Mouse (Mus musculus): Measurements from ENCODE around the gene Hpn.

The Hpn gene

DNA sequence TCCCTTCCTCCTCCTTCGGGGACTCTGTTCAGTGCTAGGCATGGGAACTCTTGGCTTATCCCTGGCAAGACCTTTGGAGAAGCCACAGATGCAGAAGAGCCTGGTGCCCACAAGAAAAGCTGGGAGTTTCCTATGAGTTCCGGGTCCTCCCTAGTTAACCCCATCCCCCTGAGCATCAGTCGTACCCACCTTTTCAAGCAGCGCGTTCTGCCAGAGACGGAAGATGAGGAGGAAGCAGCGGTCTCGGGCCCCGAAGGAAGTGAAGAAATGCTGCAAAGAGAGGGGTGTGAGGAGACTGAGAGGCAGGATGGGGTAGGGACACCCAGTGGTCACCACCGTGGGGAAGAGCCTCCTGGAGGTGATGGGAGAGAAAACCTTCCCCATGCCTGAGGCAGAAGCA, 25.9 kb upstream of the Hpn start:
- DNase-seq (ENCODE audit: extremely low read depth, low read depth, low spot score), result no peak

DNA sequence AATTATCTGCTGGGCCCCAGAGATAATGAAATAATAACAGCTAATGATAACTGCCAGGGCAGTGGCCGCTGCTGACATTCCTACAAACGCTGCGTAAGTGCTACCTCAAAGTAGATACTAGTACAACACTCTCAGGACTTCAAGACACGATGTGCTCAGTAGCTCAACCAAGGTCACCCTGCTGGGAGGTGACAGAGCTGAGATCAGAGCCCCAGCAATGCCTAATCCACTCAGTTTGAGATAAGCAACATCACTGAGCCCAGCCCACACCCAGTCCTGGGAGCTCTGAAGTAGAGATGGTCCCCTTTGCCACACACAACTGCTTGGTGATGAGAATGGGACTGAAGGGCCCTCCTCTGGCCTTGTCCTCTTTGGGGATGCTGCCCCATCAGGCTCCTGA, 25.2 kb upstream of the Hpn start:
- no peak for DNase-seq (ENCODE audit: extremely low read depth, low read depth, low spot score)

DNA sequence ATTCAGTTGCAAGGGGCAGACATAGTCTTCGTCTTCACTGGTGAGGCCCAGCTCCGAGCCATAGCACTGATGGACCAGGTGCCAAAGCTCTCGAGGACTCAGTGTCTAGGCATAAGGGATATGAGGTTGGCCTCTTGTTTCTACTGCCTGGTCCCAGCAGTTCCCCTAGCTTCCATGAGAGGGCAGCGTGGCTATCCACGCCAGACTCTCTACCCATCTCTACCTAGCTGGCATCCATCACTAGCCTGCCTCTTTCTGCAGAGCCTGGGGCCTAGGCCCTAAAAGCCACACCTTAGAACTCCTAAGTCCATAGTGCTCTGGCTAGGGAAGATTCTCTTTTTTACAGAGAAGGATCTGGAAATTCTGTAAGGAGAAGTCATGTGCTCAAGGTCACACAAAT, 24.7 kb upstream of the Hpn start:
- DNase-seq (ENCODE audit: extremely low read depth, low read depth, low spot score), result no peak

DNA sequence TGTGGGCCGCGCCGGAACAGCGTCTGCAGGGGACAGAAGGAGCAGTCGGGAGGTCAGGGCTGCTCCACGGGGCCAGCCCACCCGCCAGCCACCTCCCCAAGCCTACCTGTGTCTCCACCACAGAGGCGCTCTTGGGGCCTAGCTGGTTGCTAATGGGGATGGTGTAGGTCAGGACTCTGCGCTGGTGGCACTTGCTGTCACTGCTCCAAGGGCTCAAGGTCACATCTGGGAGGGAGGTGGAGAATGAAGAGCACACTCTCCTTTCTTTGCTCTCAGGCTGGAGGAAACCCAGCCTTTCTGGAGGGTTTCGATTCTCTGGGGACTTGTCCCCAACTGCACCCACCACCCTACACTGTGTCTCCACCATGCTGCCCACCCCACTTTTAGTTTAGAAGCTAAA, 20.6 kb upstream of the Hpn start:
- no peak for DNase-seq (ENCODE audit: extremely low read depth, low read depth, low spot score)

DNA sequence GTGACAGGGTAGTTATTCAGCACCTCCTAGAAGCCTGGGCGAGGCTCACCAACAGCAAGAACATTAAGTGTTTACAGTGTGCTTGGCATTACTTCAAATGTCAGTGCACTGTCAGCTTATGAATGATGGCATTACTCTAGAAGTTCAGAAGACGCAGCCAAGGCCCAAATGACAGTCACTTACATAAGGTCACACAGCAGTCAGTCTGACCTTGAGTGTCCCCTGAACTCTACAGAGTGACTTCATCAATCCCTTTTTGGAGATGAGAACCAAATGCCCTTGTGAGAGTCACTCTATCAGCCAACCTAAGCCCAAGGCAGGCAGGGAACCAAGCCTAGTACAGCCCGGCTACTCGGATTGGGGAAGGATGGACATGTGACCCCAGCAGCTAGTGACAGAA, 16.8 kb upstream of the Hpn start:
- no peak for DNase-seq (ENCODE audit: extremely low read depth, low read depth, low spot score)

DNA sequence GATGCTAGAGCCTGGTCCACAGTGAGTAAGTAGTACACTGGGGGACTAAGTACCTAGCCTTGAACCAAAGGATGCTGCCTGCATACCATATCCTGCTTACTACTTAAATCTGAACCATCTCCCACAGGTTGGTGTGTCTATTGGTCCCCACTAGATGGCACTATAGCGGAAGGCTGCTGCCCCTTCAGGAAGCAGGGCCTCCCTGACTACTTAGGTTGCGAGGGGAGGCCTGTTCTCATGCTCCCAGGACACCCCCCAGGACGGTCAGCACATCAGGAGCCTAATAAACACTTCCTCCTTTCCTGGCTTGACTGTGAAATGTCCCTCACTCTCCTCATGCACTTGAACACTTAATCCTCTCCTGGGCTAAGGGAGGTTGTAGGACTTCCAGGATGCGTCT, 15.8 kb upstream of the Hpn start:
- no peak for DNase-seq (ENCODE audit: extremely low read depth, low read depth, low spot score)

DNA sequence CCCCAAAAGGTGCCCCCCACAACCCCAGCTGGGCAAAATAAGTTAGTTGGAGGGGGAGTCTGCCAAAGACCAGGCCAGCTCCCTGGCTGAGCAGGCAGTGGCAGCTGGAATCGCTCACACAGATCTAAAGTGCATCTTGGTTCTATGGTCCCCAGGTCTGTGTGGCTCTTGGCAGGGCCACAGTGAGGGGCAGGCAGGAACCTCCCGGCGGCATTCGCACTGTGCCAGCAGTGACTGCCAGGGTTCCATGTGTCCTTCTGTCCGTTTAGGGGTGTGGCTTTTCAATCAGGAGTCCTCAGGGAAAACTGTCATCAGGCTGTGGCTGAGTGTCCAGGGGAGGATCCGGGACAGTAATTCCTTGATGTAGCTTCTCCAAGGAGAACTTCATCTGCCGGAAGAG, 15.1 kb upstream of the Hpn start:
- DNase-seq (ENCODE audit: extremely low read depth, low read depth, low spot score), result no peak

DNA sequence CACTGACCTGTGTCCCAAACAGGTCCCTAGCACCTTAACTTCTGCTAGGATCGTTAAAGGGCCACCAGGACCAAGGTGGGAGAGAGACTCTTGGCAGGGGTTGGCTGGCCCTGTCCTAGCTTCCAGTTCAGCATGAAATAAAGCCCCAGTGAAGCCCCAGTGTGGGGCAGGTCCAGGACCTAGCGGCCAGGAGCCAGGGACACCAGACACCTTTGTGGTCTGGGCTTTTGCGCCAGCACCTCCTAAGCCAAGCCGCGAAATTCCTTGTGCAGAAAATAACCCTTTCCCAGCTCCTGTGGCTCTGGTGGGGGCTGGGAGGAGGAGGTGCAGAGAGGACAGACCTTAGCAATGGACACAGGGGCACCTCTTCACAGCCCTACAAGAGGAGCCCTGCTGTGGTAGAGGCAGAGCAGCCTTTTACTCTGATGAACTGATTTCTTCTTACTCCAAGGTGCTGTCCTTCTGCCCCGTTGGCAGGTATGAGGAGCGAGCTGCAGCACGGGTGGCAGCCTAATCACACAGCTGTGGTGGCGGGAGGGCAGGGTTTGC, 13.1 kb upstream of the Hpn start:
- no peak for DNase-seq (ENCODE audit: extremely low read depth, low read depth, low spot score)

DNA sequence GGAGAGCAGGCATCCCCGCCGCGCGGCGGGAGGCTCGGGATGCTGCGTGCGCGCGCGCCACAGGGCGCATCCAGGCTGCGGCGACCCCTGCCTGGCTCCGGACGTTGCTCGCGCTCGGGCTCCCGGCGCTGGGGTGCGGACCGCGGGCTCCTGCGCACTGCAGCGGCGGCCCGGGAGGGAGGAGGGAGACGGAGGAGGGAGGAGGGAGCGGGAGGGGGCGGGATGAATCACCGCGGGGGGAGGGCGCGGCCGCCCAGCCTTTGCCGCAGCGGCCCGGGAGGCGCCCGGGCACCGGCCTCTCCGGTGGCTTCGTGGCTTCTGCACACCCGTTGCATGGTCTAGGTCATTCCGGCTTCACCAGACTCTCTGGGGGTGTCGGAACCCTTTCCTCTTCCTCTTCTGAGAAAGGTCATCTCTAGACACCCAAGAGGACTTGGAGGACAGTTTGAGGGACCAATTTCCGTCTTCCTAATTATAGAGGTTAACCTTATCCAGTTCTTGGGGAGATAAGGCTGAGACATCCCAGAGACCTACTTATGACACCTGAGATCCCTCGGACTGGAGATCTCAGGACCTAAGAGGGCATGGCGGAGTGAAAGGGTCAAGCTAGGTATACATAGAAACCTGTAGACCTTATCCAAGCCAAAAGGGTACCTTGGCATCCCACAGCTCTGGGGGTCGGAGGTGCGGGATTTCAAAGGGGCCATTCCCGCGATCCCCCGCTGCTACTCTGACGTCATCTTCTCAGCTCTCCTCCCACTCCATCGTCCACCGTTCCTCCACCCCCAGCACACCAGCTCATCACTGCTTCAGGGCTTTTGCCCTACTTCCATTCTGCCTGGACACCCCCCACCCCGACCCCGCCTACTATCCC, 12.0 kb upstream of the Hpn start, which contains the start of gene Scn1b:
Scn1b (minus strand) TSS at position 153 of the 874 bp plus-strand sequence.
- no peak for DNase-seq (ENCODE audit: extremely low read depth, low read depth, low spot score)

DNA sequence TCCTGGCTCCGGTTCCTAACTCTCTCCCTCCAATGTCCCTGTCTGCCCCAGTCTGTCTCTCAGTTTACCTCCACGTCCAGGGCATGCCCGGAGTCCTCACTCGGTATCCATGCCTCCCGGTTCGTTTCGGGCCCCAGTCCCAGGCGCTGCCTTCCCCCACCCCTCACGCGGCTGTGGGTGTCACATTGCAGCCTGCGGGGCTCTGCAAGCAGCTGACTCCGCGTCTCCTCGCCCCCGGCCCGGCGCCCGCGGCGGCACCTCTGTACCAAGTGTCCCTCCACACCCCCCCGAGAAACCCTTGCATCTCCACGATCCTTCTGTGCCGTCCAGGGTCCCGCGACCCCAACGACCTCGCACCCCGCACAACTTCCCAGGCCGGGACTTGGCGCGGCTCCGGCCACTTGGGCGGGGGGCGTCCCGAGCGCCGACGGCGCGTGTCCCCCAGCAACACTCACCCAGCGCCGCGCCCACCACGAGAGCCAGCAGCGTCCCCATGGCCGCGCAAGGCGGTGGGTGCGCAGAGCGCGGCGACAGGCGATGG, 11.2 kb upstream of the Hpn start:
- DNase-seq (ENCODE audit: extremely low read depth, low read depth, low spot score), result no peak

DNA sequence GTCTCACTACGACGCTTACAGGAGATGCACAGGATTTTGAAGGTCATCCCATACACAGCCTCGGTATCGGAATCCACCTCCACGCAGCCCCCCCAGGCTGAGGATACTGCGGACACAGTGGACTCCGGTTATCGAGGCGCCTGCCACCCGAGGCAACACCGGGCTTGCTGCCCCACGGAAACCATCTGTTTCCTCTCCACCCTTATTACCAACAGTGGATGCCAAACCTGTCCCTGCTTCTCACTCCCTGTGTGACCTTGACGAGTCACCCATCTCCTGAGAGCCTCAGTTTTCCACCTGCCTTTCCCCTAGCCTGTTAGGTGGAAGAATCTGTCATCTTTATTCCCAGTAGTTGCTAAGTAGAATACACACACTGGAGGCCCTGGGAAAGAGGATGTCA, 10.0 kb upstream of the Hpn start:
- DNase-seq (ENCODE audit: extremely low read depth, low read depth, low spot score), result no peak

DNA sequence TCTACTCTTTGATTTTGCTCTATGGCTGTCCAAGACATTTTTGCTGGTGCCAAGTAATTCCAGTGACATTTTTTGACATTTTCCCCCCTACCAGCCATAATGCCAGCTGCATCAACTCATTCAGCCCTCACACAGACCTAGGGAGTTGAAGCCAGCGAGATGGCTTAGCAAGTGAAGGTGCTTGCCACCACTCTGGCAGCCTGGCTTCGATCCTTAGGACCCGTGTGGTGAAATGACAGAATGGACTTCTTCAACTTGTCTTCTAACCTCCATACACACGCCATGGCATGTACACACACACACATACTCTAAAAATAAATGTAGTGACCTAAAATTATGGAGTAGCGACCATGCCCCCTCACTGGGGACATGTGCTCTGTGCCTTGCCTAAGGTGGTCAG, 9.3 kb upstream of the Hpn start:
- no peak for DNase-seq (ENCODE audit: extremely low read depth, low read depth, low spot score)

DNA sequence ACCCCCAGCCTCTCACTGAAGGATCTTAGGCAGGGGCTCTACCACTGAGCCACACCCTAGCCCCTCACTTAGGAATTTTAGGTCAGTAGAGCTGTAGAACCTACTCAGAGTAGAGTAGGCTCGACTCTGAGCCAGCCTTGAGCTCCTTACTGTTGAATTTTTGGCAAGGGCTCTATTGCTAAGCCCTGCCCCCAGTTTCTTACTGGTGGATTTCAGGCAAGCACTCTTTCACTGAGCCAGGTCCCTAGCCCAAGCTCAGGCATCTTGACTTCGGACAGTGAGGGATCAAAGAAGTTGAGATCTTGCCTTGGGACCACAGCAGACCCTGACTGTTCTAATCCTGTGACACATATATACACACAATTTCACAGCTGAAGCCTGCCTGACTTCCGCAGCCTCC, 8.6 kb upstream of the Hpn start:
- DNase-seq (ENCODE audit: extremely low read depth, low read depth, low spot score), result no peak

DNA sequence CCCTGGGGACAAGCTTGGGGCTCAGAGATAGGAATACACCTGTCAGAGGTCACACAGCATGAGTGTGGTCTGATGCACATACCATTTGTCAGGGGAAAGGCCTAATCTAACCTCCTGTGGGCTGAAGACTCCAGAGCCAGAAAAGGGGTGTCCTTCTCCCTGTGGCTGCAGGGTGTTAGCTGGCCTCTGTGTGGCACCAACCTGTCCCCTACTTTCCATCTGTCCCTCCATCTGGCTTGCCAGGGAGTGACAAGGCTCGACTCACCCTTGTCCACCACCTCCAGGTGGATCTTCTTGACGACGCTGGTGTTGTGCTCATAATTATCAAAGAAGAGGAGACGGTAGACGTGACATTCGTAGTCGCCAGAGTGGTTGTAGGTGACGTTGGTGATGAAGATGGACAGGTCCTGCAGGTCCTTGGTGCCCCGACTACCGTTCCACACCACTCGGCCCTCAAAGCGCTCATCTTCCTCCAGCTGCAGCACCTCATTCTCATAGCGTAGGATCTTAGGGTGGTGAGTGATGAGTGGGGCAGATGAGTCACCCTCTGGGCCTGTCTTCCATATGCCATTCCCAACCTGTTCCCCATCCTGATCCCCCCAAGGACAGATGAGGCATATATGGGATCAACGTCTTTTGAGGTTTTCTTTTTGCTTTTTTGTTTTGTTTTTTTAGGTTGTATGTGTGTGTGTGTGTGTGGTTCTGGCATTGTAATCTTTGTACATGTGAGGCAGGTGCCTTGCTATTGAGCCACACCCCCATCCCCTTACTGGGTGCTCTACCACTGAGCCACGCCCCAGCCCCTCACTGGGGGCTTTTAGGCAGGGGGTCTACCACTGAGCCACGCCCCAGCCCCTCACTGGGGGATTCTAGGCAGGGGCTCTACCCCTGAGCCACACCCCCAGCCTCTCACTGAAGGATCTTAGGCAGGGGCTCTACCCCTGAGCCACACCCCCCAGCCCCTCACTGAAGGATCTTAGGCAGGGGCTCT, 7.8 kb upstream of the Hpn start:
- DNase-seq (ENCODE audit: extremely low read depth, low read depth, low spot score), result no peak

DNA sequence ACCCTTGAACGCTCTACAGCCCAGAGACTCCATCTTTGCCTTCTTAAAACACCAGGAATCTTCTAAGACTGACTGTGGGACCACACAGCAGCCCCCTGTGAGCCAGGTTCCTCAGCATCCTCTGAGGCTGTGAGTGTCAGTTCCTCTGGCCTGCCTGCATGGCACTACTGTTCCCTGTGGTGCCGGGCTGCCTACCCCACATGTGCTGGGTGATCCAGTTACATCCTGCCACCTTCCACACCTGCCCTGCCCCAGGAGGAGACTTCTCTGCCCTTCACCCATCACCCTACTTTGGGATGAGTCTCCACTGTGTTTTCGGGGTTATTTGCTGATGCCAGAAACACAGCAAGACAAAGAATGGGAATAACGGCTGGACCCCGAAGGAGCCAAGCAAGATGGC, 4.5 kb upstream of the Hpn start:
- DNase-seq (ENCODE audit: extremely low read depth, low read depth, low spot score), result no peak

DNA sequence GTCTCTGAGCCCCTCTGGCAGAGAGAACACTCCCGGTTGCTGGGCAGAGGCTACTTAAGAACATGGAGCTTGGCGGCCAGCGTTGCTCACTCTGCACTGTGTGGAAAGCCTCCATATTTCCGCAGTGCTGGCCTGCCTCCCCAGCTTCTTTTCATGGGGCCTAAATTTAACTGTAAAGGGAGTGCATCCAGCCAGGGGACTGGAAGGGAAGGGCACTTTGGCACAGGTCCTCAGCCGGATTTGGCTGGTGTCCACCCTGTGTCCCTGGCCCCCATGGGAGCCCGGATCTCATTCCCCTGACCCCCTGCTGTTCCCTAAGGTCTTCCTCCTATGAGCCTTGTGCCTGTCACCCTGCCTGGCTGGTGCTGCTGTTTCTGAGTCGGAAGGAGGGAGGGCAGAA, 3.4 kb upstream of the Hpn start:
- no peak for DNase-seq (ENCODE audit: extremely low read depth, low read depth, low spot score)

DNA sequence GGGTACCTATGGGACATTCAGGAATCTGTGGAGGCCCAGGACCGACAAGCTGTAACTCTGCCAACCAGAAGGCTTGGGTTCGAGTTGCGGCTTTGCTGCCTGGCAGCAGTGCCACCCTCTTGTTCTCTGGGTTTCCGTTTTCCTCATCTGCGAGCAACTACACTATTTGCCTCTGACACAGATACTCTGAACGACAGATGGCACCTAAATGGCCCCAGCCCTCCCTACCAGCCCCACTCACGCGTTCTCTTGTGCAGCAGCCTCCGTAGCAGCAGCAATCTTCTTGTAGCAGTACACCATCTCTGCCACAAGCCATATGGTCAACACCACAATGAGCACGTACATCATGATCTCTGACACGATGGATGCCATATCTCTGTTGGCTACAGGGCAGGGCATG, 2.4 kb upstream of the Hpn start:
- no peak for DNase-seq (ENCODE audit: extremely low read depth, low read depth, low spot score)

DNA sequence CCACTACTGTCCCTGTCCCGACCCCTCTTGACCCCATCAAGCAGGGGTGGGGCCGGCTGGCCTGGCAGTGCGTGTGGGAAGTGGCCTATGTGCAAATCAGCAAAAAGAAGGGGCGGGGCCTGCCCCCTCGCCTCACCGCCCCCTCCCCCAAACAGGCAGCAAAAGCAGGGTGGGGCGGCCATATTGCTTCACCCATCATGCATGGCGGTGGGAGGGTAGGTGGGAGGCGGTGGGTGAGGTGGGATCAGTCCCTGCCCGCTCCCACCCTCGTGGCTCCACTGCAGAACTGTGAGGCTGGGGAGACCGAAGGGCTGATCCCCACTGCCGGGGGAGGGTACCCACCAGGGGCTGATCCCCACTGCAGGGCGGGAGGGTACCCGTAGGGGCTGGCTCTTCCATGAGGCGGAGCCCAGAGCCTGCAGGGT, 1.6 kb upstream of the Hpn start:
- DNase-seq (ENCODE audit: extremely low read depth, low read depth, low spot score), result no peak

DNA sequence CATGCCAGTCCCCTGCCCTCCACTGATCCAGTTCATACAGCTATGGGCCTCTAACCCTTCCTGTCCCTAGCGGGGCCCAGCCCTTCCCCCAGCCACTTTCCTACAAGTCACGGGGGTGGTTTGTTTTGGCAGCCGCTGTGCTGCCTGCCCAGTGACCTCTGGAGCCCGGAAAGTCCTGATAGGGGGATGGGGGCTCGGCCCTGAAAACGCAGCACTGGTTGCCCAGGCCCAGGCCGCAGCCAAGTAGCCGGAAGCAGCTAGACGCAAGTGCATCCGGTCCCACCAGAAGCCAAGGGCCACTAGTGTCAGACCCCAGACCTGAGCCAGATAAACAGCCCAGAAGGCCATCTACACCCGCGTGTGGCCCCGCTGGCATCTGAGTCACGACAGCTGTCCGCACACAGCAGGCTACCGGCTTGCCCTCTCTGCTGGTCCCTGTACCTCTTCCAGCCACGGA, 525 bp upstream of the Hpn start:
- DNase-seq (ENCODE audit: extremely low read depth, low read depth, low spot score), result no peak

DNA sequence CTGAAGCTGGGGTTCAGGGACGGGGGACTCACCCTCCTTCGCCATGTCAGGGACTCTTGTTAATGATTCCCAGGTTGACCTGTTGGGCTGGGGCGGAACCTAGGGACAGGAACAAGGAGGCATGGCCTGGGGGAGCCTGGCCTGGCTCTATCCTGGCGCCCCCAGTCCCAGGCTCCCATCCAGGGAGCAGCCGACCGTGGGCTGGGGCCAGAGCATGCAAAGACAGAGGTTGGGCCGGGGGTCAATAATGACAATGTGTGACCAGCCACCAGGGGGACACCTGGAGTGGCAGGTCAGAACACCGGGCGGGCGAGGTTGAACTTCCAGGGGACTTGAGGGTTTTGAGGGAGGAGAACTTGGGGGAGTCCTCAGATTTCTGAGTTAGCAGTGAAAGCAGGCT, 444 bp downstream of the Hpn start:
- DNase-seq (ENCODE audit: extremely low read depth, low read depth, low spot score), result no peak

DNA sequence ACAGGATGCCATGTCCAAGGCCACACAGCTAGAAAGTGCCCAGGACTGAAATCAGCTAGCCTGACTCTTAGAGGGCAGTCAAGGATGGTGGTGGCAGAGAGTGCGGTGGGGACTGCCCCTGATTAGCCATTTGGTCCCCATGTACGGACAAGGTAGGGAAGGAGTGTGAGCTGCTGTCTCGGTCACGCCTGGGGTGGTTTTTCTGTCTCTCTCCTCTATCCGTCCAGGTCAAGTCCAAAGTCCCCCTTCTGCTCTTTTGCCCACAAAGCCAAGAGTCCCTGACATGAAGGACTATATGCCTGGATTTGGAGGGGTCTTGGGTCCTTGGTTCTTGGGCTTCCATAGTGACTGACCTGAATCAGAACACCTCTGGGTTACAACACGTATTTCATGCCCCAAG, 1.3 kb downstream of the Hpn start:
- DNase-seq (ENCODE audit: extremely low read depth, low read depth, low spot score), result no peak
